Mouse (Mus musculus) thymus, adult 2 months (tissue): ENCODE measurements around the gene Zfr2. TPM values are rescaled to one million over a fixed set of nuclear protein-coding genes. Genes with fewer than 3 reads are reported as not detected.

Source experiments
- DNase-seq: peaks from one replicate; pipeline ENCODE4 v3.0.0; 2021
- H3K27ac ChIP-seq: fragments of 200-500 bp; 2 replicates; pipeline ENCODE4 v1.5.1; 2012; ENCODE audit warnings: low read length, control low read depth; ENCODE audit not compliant: control insufficient read depth, insufficient read depth
- H3K27me3 ChIP-seq: fragments of 200-500 bp; 2 replicates; pipeline ENCODE4 v1.6.1; 2012; ENCODE audit warnings: mild to moderate bottlenecking, low read length, moderate library complexity, mixed read lengths; ENCODE audit not compliant: control insufficient read depth, insufficient read depth
- H3K36me3 ChIP-seq: fragments of 200-500 bp; 2 replicates; pipeline ENCODE4 v1.6.1; 2012; ENCODE audit warnings: mild to moderate bottlenecking, low read length, moderate library complexity; ENCODE audit not compliant: control insufficient read depth, insufficient read depth
- H3K4me1 ChIP-seq: fragments of 200-500 bp; replicated peaks from 2 replicates; pipeline ENCODE4 v1.6.1; 2012; ENCODE audit warnings: low read length; ENCODE audit not compliant: control insufficient read depth, insufficient read depth
- H3K4me3 ChIP-seq: fragments of 200-500 bp; 2 replicates; pipeline ENCODE4 v1.5.1; 2012; ENCODE audit warnings: mild to moderate bottlenecking, low read length, control low read depth, moderate library complexity; ENCODE audit not compliant: control insufficient read depth, insufficient read depth
- CTCF ChIP-seq: fragments of 200-500 bp; IDR thresholded peaks from 2 replicates; pipeline ENCODE4 v1.5.1; 2012; ENCODE audit warnings: mild to moderate bottlenecking, control low read depth, low read length, moderate library complexity, borderline replicate concordance; ENCODE audit not compliant: control insufficient read depth, poor library complexity, insufficient read depth; ENCODE audit errors: extremely low read depth
- POLR2A ChIP-seq: fragments of 200-500 bp; IDR thresholded peaks from 2 replicates; pipeline ENCODE4 v1.6.1; 2012; ENCODE audit warnings: mild to moderate bottlenecking, low read length, control low read depth, moderate library complexity; ENCODE audit not compliant: control insufficient read depth, poor library complexity, insufficient read depth; ENCODE audit errors: extremely low read depth
- WGBS: fragments of 180-500 bp; shearing (Covaris S2); methylation state at CpG from one replicate; pipeline ENCODE4 v1.1.7; 2018; 5-methylcytosine and 5-hydroxymethylcytosine counted together
- polyA plus RNA-seq: library from polyadenylated mRNA; depleted of rRNA; stranded (reverse); fragments of >200 nt; gene quantifications from 2 replicates; pipeline ENCODE4 v1.2.3, GENCODE M21; 2012

Gene Zfr2
- polyA plus RNA-seq, 1 experiment, result 9.6 TPM

- Histone ChIP-seq H3K36me3 (no peaks in the 10 kb centered on the region), H3K4me1 (peaks cover 25% of the 10 kb centered on the region), H3K4me3 (peak overlapping the region; percentile 42), H3K27ac (no peak overlapping the region), H3K27me3 (no peaks in the 10 kb centered on the region; the same call in 1 of the 2 replicates)
- 2% methylated on average over 62 of the region's 62 CpGs for WGBS
- TF ChIP-seq CTCF, result no peak
- TF ChIP-seq POLR2A, result no peak
- peak; percentile 60 for DNase-seq
Observed at GRCm38 (mm10) chr10:81257158-81258039, 24.4 kb downstream of the Zfr2 start.

DNA sequence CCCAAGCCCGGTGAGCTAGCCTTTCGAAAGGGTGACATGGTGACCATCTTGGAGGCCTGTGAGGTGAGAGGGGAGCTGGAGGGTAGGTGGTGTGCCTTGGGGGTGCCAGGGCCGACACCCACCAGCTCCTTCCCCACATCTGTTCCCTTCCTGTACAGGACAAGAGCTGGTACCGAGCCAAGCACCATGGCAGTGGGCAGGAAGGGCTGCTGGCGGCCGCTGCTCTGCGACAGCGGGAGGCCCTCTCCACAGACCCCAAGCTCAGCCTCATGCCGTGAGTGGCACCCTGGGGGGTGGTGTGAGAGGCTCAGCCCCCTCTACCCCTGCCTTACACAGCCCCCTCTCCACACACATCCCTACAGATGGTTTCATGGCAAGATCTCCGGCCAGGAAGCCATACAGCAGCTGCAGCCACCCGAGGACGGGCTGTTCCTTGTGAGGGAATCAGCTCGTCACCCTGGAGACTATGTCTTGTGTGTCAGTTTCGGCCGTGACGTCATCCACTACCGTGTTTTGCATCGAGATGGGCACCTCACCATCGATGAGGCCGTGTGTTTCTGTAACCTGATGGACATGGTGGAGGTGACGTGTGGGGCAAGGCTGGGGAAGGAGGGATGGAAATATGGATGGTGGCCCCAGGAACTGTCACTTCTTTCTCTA is 26.4 kb downstream of the Zfr2 start:
- Histone ChIP-seq H3K4me3 (no peak overlapping the region), H3K27me3 (no peaks in the 10 kb centered on the region), H3K27ac (no peak overlapping the region), H3K36me3 (peaks cover under 1% of the 10 kb centered on the region; the same call in 1 of the 2 replicates), H3K4me1 (peaks cover 16% of the 10 kb centered on the region)
- no peak for DNase-seq
- WGBS, result 78% methylated on average over 21 of the region's 21 CpGs
- TF ChIP-seq CTCF (no peak), POLR2A (no peak)

DNA sequence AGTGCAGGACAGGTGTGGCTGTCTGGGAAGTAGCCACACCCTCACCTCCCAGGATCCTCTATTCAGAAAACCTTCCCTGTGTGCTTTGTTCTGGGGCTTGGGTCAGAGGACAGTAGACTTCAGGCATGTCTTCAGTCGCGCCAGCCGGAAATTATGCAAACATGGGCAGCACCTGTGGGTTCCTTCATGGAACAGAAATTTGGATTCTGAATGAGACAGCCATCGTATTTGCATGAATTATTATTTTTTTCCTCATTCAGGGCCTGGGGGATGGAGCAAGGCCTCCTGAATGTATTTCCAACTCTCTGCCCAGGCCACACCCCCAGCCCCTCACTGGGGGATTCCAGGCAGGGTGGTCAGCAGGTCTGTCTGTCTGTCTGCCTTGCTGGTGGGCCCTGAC is 28.1 kb downstream of the Zfr2 start:
- no peak for DNase-seq
- Histone ChIP-seq H3K27ac (no peak overlapping the region), H3K4me1 (peaks cover 20% of the 10 kb centered on the region), H3K27me3 (no peaks in the 10 kb centered on the region), H3K4me3 (no peak overlapping the region), H3K36me3 (peaks cover 4% of the 10 kb centered on the region; the same call in 1 of the 2 replicates)
- WGBS, result 97% methylated on average over 4 of the region's 4 CpGs
- TF ChIP-seq CTCF, result no peak
- TF ChIP-seq POLR2A, result no peak

DNA sequence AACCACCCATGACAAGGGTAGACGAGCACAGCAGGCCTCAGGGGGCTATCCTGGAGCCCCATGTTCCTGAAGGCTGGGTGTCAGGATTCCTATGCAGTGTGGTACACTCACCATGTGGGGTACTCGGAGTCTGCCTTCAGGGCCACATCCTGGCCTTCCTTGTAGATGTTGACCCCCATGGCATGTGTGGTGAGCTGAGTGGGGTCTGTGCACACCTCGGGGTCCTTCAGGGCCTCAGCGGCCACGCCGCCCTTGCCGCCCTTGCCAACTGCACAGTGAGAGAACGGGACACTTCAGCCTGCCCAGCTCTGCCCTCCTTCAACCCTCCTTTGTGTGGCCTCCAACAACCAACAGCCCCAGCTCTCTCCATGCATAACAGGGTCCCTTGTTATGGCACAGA is 32.6 kb downstream of the Zfr2 start:
- DNase-seq, result no peak
- Histone ChIP-seq H3K27ac (no peak overlapping the region), H3K4me3 (no peak overlapping the region), H3K36me3 (peaks cover 4% of the 10 kb centered on the region; the same call in 1 of the 2 replicates), H3K4me1 (peaks cover 15% of the 10 kb centered on the region), H3K27me3 (no peaks in the 10 kb centered on the region)
- TF ChIP-seq POLR2A (no peak), CTCF (no peak)
- 97% methylated on average over 8 of the region's 8 CpGs for WGBS

GRCm38 (mm10) chr10:81266211-81267105 is 33.5 kb downstream of the Zfr2 start, which contains the start of the genes Mrpl54 and Apba3:
Mrpl54 (minus strand) TSS chr10:81266934.
Apba3 (plus strand) TSS chr10:81266960.
- Histone ChIP-seq H3K27me3 (no peaks in the 10 kb centered on the region), H3K27ac (no peak within 1 kb of the TSS; the same call in 1 of the 2 replicates), H3K36me3 (peaks cover 7% of the 10 kb centered on the region; the same call in 1 of the 2 replicates), H3K4me3 (peak within 1 kb of the TSS; percentile 74), H3K4me1 (peaks cover 15% of the 10 kb centered on the region)
- under 1% methylated on average over 48 of the region's 48 CpGs for whole genome bisulfite sequencing
- TF ChIP-seq POLR2A, result peak; percentile 55; the same call in 1 of the 2 replicates
- TF ChIP-seq CTCF, result peak; percentile 39; the same call in 1 of the 2 replicates
- DNase-seq, result peak; percentile 93

DNA sequence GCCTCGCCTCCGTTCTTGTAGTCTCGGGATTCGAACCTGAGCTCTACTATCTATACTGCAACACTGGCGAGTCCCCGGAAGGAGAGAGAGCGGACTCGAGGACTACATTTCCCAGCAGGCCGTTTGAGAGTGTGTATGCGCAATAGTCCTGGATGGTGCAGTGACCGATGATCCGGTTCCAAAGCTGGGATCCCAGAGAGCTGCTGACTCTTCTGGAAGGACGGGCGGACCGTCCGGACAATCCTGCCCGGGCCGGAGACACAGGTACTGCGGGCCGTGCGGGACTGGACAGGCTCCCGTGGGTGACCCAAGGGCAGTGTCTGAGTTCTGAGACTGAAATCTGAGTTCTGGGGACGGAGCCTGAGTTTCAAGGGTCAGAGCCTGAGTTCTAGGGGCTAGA is 35.1 kb downstream of the Zfr2 start:
- Histone ChIP-seq H3K4me1 (peaks cover 15% of the 10 kb centered on the region), H3K36me3 (peaks cover 19% of the 10 kb centered on the region; the same call in 1 of the 2 replicates), H3K27me3 (no peaks in the 10 kb centered on the region), H3K27ac (no peak overlapping the region), H3K4me3 (peak overlapping the region; percentile 95)
- DNase-seq, result peak; percentile 64
- 9% methylated on average over 23 of the region's 23 CpGs for WGBS
- TF ChIP-seq POLR2A (no peak), CTCF (no peak)
